Mouse (Mus musculus): ENCODE data around the gene Mapkapk5. TPM values are rescaled to one million over a fixed set of nuclear protein-coding genes. Genes with fewer than 3 reads are reported as not detected.

Gene Mapkapk5
- polyA plus RNA-seq, 1 experiment from 2014 or later: 61.9 TPM

GRCm38 (mm10) chr5:121583765-121584501 is 38.2 kb upstream of the Mapkapk5 start:
- no peak for ATAC-seq (replicated peaks)
- 58% methylated on average over 12 of the region's 12 CpGs for WGBS
- no peak overlapping the region for H3K4me2 ChIP-seq (replicated peaks)

DNA sequence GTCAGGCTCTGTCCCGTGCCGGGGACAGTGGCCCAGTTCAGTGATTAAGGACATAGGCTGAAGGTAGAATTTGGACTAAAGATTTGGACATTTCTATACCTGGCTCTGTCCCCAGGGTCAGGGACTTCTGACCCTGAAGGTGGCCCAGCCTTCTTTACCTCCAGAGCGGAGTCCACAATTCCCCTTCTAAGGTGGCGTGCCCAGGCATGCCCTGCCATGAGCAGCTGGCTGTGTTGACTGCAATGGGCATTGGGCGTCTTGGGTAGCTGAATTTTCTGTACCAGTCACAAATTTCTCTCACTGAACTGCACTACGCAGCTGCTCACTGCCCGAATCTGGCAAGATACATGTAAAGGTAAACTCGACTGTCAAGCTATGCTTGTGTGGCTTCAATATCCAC is 36.2 kb upstream of the Mapkapk5 start:
- Histone ChIP-seq H3K27me3 (no peaks in the 10 kb centered on the region), H3K36me3 (peaks cover 6% of the 10 kb centered on the region; the same call in 1 of the 2 replicates), H3K27ac (replicated peaks) (no peak overlapping the region), H3K4me3 (no peak overlapping the region), H3K4me2 (replicated peaks) (no peak overlapping the region), H3K9ac (replicated peaks) (no peak overlapping the region), H3K4me1 (no peaks in the 10 kb centered on the region), H3K9me3 (no peaks in the 10 kb centered on the region)
- ATAC-seq (replicated peaks): no peak
- WGBS: 94% methylated on average over 8 of the region's 8 CpGs

More at GRCm38 (mm10) chr5:121583765-121584501, 38.2 kb upstream of the Mapkapk5 start:
- Histone ChIP-seq H3K9ac (replicated peaks) (no peak overlapping the region), H3K9me3 (no peaks in the 10 kb centered on the region), H3K4me3 (no peak overlapping the region), H3K36me3 (peaks cover 6% of the 10 kb centered on the region; the same call in 1 of the 2 replicates), H3K4me1 (no peaks in the 10 kb centered on the region), H3K27ac (replicated peaks) (no peak overlapping the region), H3K27me3 (no peaks in the 10 kb centered on the region)

DNA sequence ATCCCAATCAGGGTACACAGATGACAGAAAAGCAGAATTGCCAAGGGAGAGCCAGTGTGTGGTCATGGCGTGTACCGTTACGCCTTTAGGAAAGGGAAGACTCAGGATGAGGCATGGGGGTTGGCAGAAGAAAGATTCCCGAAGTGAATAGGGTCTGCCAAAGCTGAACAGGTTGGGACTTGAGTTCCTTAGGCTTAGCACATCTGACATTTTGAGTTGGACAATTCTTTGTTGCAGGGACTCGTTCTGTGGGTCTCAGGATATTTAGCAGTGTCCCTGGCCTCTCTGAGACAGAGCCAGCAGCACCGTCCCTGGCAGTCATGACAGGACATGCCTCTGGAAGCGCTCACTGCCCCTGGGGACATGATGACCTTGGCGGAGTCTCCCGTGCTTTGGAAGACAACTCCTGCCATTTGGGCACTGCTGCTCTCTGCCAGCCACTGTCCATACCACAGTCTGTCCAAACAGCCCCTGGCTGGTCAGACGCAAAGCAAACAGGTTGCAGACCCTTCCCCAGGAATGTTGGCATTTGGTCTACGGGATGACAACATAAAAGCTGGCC is 31.3 kb upstream of the Mapkapk5 start:
- Histone ChIP-seq H3K4me2 (replicated peaks) (no peak overlapping the region), H3K4me3 (no peak overlapping the region), H3K27ac (replicated peaks) (no peak overlapping the region), H3K9me3 (no peaks in the 10 kb centered on the region), H3K9ac (replicated peaks) (no peak overlapping the region), H3K36me3 (peaks cover 6% of the 10 kb centered on the region; the same call in 1 of the 2 replicates), H3K27me3 (no peaks in the 10 kb centered on the region), H3K4me1 (no peaks in the 10 kb centered on the region)
- 92% methylated on average over 11 of the region's 11 CpGs for WGBS
- no peak for ATAC-seq (replicated peaks)

DNA sequence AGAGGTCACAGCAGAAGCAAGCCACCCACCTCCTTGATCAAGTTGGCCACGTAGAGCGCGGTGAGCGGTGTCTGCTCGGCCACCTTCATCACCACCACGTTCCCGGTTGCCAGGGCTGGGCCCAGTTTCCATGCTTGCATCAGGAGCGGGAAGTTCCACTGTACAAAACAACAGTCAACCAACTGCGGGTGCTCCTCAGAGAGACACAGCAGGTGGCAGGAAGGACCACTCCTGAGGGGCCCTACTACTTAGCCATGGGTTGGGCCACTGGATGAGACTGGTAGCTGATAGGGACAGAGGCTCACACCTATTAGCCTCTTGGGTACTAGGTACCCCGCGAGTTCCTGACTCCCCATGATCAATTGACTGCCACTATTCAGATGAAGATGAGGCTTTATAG is 30.2 kb upstream of the Mapkapk5 start:
- Histone ChIP-seq H3K9me3 (no peaks in the 10 kb centered on the region), H3K27ac (replicated peaks) (no peak overlapping the region), H3K4me2 (replicated peaks) (no peak overlapping the region), H3K4me1 (no peaks in the 10 kb centered on the region), H3K36me3 (peaks cover 8% of the 10 kb centered on the region; the same call in 1 of the 2 replicates), H3K9ac (replicated peaks) (no peak overlapping the region), H3K4me3 (no peak overlapping the region), H3K27me3 (no peaks in the 10 kb centered on the region)
- ATAC-seq (replicated peaks): no peak
- WGBS: 94% methylated on average over 11 of the region's 11 CpGs

- Histone ChIP-seq H3K9me3 (no peaks in the 10 kb centered on the region), H3K27me3 (no peaks in the 10 kb centered on the region), H3K36me3 (0 out of 2 replicates have a peak, but pooled peaks cover 3% of the 10 kb centered on the region), H3K27ac (replicated peaks) (no peak overlapping the region), H3K4me2 (replicated peaks) (no peak overlapping the region), H3K4me1 (no peaks in the 10 kb centered on the region), H3K4me3 (no peak overlapping the region), H3K9ac (replicated peaks) (no peak overlapping the region)
- ATAC-seq (replicated peaks): no peak
- 95% methylated on average over 13 of the region's 13 CpGs for WGBS
Measured at GRCm38 (mm10) chr5:121574145-121574544, 28.4 kb upstream of the Mapkapk5 start.

- Histone ChIP-seq H3K4me3 (no peak overlapping the region), H3K27ac (replicated peaks) (no peak overlapping the region), H3K9me3 (no peaks in the 10 kb centered on the region), H3K4me2 (replicated peaks) (no peak overlapping the region), H3K9ac (replicated peaks) (no peak overlapping the region), H3K36me3 (0 out of 2 replicates have a peak, but pooled peaks cover 3% of the 10 kb centered on the region), H3K27me3 (no peaks in the 10 kb centered on the region), H3K4me1 (no peaks in the 10 kb centered on the region)
- 90% methylated on average over 1 of the region's 1 CpGs for WGBS
- no peak for ATAC-seq (replicated peaks)
Measured at GRCm38 (mm10) chr5:121570787-121571186, 25.1 kb upstream of the Mapkapk5 start.

GRCm38 (mm10) chr5:121569881-121570420 is 24.2 kb upstream of the Mapkapk5 start:
- ATAC-seq (replicated peaks): no peak
- no peak overlapping the region for H3K4me3 ChIP-seq
- H3K27ac ChIP-seq (replicated peaks): no peak overlapping the region
- H3K36me3 ChIP-seq: 0 out of 2 replicates have a peak, but pooled peaks cover 3% of the 10 kb centered on the region
- H3K9me3 ChIP-seq: no peaks in the 10 kb centered on the region
- no peak overlapping the region for H3K9ac ChIP-seq (replicated peaks)
- no peak overlapping the region for H3K4me2 ChIP-seq (replicated peaks)
- H3K27me3 ChIP-seq: no peaks in the 10 kb centered on the region
- 67% methylated on average over 9 of the region's 9 CpGs for WGBS
- H3K4me1 ChIP-seq: no peaks in the 10 kb centered on the region

- Histone ChIP-seq H3K27ac (replicated peaks) (no peak overlapping the region), H3K4me2 (replicated peaks) (no peak overlapping the region), H3K9ac (replicated peaks) (no peak overlapping the region), H3K27me3 (no peaks in the 10 kb centered on the region), H3K36me3 (0 out of 2 replicates have a peak, but pooled peaks cover under 1% of the 10 kb centered on the region), H3K4me1 (no peaks in the 10 kb centered on the region; the same call in 1 of the 2 replicates), H3K4me3 (no peak overlapping the region), H3K9me3 (no peaks in the 10 kb centered on the region)
- WGBS: 93% methylated on average over 16 of the region's 16 CpGs
- ATAC-seq (replicated peaks): no peak
Measured at GRCm38 (mm10) chr5:121566035-121566681, 20.5 kb upstream of the Mapkapk5 start.

- H3K4me1 ChIP-seq: no peaks in the 10 kb centered on the region; the same call in 1 of the 2 replicates
- H3K4me3 ChIP-seq: no peak overlapping the region
- H3K9ac ChIP-seq (replicated peaks): no peak overlapping the region
- H3K4me2 ChIP-seq (replicated peaks): peak overlapping the region; percentile 19
- H3K27ac ChIP-seq (replicated peaks): no peak overlapping the region
- WGBS: 14% methylated on average over 11 of the region's 11 CpGs
- H3K27me3 ChIP-seq: no peaks in the 10 kb centered on the region
- H3K9me3 ChIP-seq: no peaks in the 10 kb centered on the region
- no peaks in the 10 kb centered on the region for H3K36me3 ChIP-seq
- ATAC-seq (replicated peaks): 0 out of 2 replicates have a peak, but pooled peaks have one; percentile 48
Measured at GRCm38 (mm10) chr5:121564468-121564895, 18.8 kb upstream of the Mapkapk5 start.

DNA sequence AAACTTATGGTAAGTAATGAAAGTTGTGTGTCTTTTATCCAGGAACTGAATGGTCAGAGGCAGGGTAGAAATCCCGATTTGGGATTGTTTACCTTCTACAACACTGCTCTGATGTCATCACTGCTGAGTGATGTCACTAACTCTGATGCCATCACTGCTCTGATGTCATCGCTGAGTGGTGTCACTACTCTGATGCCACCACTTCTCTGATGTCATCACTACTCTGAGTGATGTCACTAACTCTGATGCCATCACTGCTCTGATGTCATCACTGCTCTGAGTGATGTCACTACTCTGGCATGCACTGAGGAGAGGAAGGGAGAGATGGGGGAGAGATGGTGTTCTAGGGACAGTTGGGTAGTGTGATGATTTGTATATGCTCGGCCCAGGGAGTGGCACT is 16.7 kb upstream of the Mapkapk5 start:
- WGBS: 87% methylated on average over 3 of the region's 3 CpGs
- Histone ChIP-seq H3K4me3 (no peak overlapping the region), H3K9ac (replicated peaks) (no peak overlapping the region), H3K4me2 (replicated peaks) (no peak overlapping the region), H3K9me3 (no peaks in the 10 kb centered on the region), H3K4me1 (no peaks in the 10 kb centered on the region; the same call in 1 of the 2 replicates), H3K27ac (replicated peaks) (no peak overlapping the region), H3K27me3 (no peaks in the 10 kb centered on the region), H3K36me3 (no peaks in the 10 kb centered on the region)
- no peak for ATAC-seq (replicated peaks)

DNA sequence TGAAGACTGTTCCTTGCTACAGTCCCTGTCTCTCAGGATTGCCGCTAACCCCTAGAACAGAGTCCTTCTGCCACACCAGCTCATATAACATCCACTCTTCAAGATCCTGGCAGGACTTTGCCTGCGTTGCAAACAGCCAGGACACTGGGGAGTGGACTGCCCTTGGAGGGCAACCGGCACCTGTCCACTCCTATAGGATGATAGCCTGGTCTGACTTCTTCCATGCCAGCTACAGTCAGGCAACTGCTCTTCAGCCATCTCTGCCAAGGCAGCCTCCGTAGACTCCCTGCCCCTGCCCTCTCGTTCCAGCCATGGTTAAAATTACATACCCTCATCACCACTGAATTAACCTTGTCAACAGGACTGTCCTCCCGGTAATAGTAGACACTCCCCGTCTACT is 3.5 kb upstream of the Mapkapk5 start:
- Histone ChIP-seq H3K9ac (replicated peaks) (no peak overlapping the region), H3K4me2 (replicated peaks) (no peak overlapping the region), H3K27me3 (no peaks in the 10 kb centered on the region), H3K4me1 (peaks cover 14% of the 10 kb centered on the region), H3K9me3 (no peaks in the 10 kb centered on the region), H3K27ac (replicated peaks) (no peak overlapping the region), H3K4me3 (no peak overlapping the region), H3K36me3 (no peaks in the 10 kb centered on the region)
- 90% methylated on average over 7 of the region's 7 CpGs for WGBS
- no peak for ATAC-seq (replicated peaks)

DNA sequence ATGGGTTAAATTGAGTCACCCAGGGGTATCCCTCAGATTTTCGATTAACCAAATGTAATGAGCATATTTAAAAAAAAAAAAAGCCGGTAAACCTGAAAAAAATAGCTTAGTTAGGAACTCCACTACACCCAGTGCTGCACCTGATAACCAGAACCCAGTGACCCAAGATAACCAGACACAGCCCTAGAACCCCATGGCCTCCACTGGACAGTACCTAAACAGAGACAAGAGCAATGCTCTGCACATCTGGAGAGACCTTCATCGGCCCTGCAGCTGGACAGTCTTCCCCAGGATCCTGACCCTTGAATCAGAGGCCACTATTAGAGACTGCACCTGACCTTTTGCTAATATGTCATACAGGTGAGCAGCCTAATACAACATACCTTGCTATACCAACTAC is 1.4 kb upstream of the Mapkapk5 start:
- H3K27me3 ChIP-seq: no peaks in the 10 kb centered on the region
- H3K36me3 ChIP-seq: no peaks in the 10 kb centered on the region
- H3K27ac ChIP-seq (replicated peaks): no peak overlapping the region
- no peaks in the 10 kb centered on the region for H3K9me3 ChIP-seq
- H3K4me2 ChIP-seq (replicated peaks): no peak overlapping the region
- peaks cover 35% of the 10 kb centered on the region for H3K4me1 ChIP-seq
- ATAC-seq (replicated peaks): no peak
- no peak overlapping the region for H3K9ac ChIP-seq (replicated peaks)
- 93% methylated on average over 3 of the region's 3 CpGs for WGBS
- H3K4me3 ChIP-seq: no peak overlapping the region

All from forebrain, embryonic 15.5 days (tissue).